Mouse (Mus musculus): ENCODE results near the gene Tectb. TPM values are rescaled to one million over a fixed set of nuclear protein-coding genes. Genes with fewer than 3 reads are reported as not detected.
A peak's percentile ranks its signal among the peaks of the same experiment; 100 is the strongest.

The Tectb gene
- total RNA-seq (2014; rRNA removed) = 0.10 TPM in 1 of 2 replicates, not detected in the other
- polyA plus RNA-seq (2015; fragmentation: Nextera tagmentation; extraction: Ambion mirVana) = 0.10 and 0.13 TPM in 2 replicates

- H3K4me1 ChIP-seq (ENCODE audit: insufficient read depth, low read length) = no peaks in the 10 kb centered on the region; the same call in 1 of the 2 replicates
- DNase-seq (ENCODE audit: low spot score) (no peak), ATAC-seq (no peak)
- H3K4me3 ChIP-seq (ENCODE audit: low read length) = no peak within 1 kb of the TSS
- no peak within 1 kb of the TSS for H3K9ac ChIP-seq (replicated peaks; ENCODE audit: low read length)
- no peaks in the 10 kb centered on the region for H3K9me3 ChIP-seq (ENCODE audit: low read length)
- TF ChIP-seq CTCF (IDR thresholded peaks at IDR 0.05; ENCODE audit: low read depth) = no peak
- H3K27me3 ChIP-seq (ENCODE audit: insufficient read depth, low read length) = no peaks in the 10 kb centered on the region
- H3K36me3 ChIP-seq (ENCODE audit: insufficient read depth, low read length) = no peaks in the 10 kb centered on the region
- WGBS = 72% methylated on average over 5 of the region's 5 CpGs
- H3K4me2 ChIP-seq (ENCODE audit: low read depth, low read length) = no peak within 1 kb of the TSS
- H3K27ac ChIP-seq = no peak within 1 kb of the TSS
These were observed at the start of gene Tectb for GRCm38 (mm10) chr19:55180433-55180832. TSS of gene Tectb (plus strand) at chr19:55180733.

- no peak overlapping the region for H3K4me3 ChIP-seq (ENCODE audit: low read length)
- H3K36me3 ChIP-seq (ENCODE audit: insufficient read depth, low read length) = no peaks in the 10 kb centered on the region
- no peak overlapping the region for H3K27ac ChIP-seq
- no peak for TF ChIP-seq CTCF (IDR thresholded peaks at IDR 0.05; ENCODE audit: low read depth)
- H3K4me2 ChIP-seq (ENCODE audit: low read depth, low read length) = no peak overlapping the region
- no peaks in the 10 kb centered on the region for H3K9me3 ChIP-seq (ENCODE audit: low read length)
- DNase-seq (ENCODE audit: low spot score) (no peak), ATAC-seq (no peak)
- no peaks in the 10 kb centered on the region for H3K4me1 ChIP-seq (ENCODE audit: insufficient read depth, low read length)
- H3K27me3 ChIP-seq (ENCODE audit: insufficient read depth, low read length) = no peaks in the 10 kb centered on the region
- 40% methylated on average over 1 of the region's 1 CpGs for WGBS
- H3K9ac ChIP-seq (replicated peaks; ENCODE audit: low read length) = no peak overlapping the region
These were observed 48.8 kb upstream of the Tectb start for GRCm38 (mm10) chr19:55131747-55132146.

- Histone ChIP-seq H3K4me2 (ENCODE audit: low read depth, low read length) (no peak overlapping the region), H3K4me1 (ENCODE audit: insufficient read depth, low read length) (no peaks in the 10 kb centered on the region), H3K9me3 (ENCODE audit: low read length) (no peaks in the 10 kb centered on the region), H3K27ac (no peak overlapping the region), H3K36me3 (ENCODE audit: insufficient read depth, low read length) (no peaks in the 10 kb centered on the region), H3K9ac (replicated peaks; ENCODE audit: low read length) (no peak overlapping the region), H3K4me3 (ENCODE audit: low read length) (no peak overlapping the region), H3K27me3 (ENCODE audit: insufficient read depth, low read length) (no peaks in the 10 kb centered on the region)
- WGBS = 81% methylated on average over 3 of the region's 3 CpGs
- DNase-seq (ENCODE audit: low spot score) (no peak), ATAC-seq (no peak)
- TF ChIP-seq CTCF (IDR thresholded peaks at IDR 0.05; ENCODE audit: low read depth) = no peak
These were observed 48.1 kb upstream of the Tectb start for GRCm38 (mm10) chr19:55132476-55132875.

- no peak overlapping the region for H3K9ac ChIP-seq (replicated peaks; ENCODE audit: low read length)
- H3K4me3 ChIP-seq (ENCODE audit: low read length) = no peak overlapping the region
- ATAC-seq = no peak
- no peak for DNase-seq (ENCODE audit: low spot score)
- H3K9me3 ChIP-seq (ENCODE audit: low read length) = no peaks in the 10 kb centered on the region
- no peaks in the 10 kb centered on the region for H3K27me3 ChIP-seq (ENCODE audit: insufficient read depth, low read length)
- WGBS = 76% methylated on average over 9 of the region's 9 CpGs
- no peak overlapping the region for H3K27ac ChIP-seq
- H3K4me2 ChIP-seq (ENCODE audit: low read depth, low read length) = no peak overlapping the region
- H3K4me1 ChIP-seq (ENCODE audit: insufficient read depth, low read length) = no peaks in the 10 kb centered on the region
- no peaks in the 10 kb centered on the region for H3K36me3 ChIP-seq (ENCODE audit: insufficient read depth, low read length)
- TF ChIP-seq CTCF (IDR thresholded peaks at IDR 0.05; ENCODE audit: low read depth) = no peak
These were observed 46.0 kb upstream of the Tectb start for GRCm38 (mm10) chr19:55134521-55134920.

- no peak for ATAC-seq
- Histone ChIP-seq H3K27ac (no peak overlapping the region), H3K4me3 (ENCODE audit: low read length) (no peak overlapping the region), H3K27me3 (ENCODE audit: insufficient read depth, low read length) (no peaks in the 10 kb centered on the region), H3K4me2 (ENCODE audit: low read depth, low read length) (no peak overlapping the region), H3K9me3 (ENCODE audit: low read length) (no peaks in the 10 kb centered on the region), H3K4me1 (ENCODE audit: insufficient read depth, low read length) (no peaks in the 10 kb centered on the region), H3K9ac (replicated peaks; ENCODE audit: low read length) (no peak overlapping the region), H3K36me3 (ENCODE audit: insufficient read depth, low read length) (no peaks in the 10 kb centered on the region)
- WGBS = 96% methylated on average over 3 of the region's 3 CpGs
- no peak for DNase-seq (ENCODE audit: low spot score)
- TF ChIP-seq CTCF (IDR thresholded peaks at IDR 0.05; ENCODE audit: low read depth) = no peak
These were observed 44.6 kb upstream of the Tectb start for GRCm38 (mm10) chr19:55135918-55136317.

GRCm38 (mm10) chr19:55136693-55137427 is 43.7 kb upstream of the Tectb start:
- Histone ChIP-seq H3K9ac (replicated peaks; ENCODE audit: low read length) (no peak overlapping the region), H3K9me3 (ENCODE audit: low read length) (no peaks in the 10 kb centered on the region), H3K4me1 (ENCODE audit: insufficient read depth, low read length) (no peaks in the 10 kb centered on the region), H3K4me2 (ENCODE audit: low read depth, low read length) (no peak overlapping the region), H3K27ac (no peak overlapping the region), H3K27me3 (ENCODE audit: insufficient read depth, low read length) (no peaks in the 10 kb centered on the region), H3K36me3 (ENCODE audit: insufficient read depth, low read length) (no peaks in the 10 kb centered on the region), H3K4me3 (ENCODE audit: low read length) (no peak overlapping the region)
- peak; percentile 67 for DNase-seq (ENCODE audit: low spot score)
- WGBS = 66% methylated on average over 4 of the region's 4 CpGs
- no peak for ATAC-seq
- TF ChIP-seq CTCF (IDR thresholded peaks at IDR 0.05; ENCODE audit: low read depth) = no peak

- Histone ChIP-seq H3K27ac (peak overlapping the region; percentile 7; the same call in 1 of the 2 replicates), H3K27me3 (ENCODE audit: insufficient read depth, low read length) (no peaks in the 10 kb centered on the region), H3K9me3 (ENCODE audit: low read length) (no peaks in the 10 kb centered on the region), H3K36me3 (ENCODE audit: insufficient read depth, low read length) (no peaks in the 10 kb centered on the region), H3K4me3 (ENCODE audit: low read length) (no peak overlapping the region), H3K4me1 (ENCODE audit: insufficient read depth, low read length) (no peaks in the 10 kb centered on the region), H3K9ac (replicated peaks; ENCODE audit: low read length) (no peak overlapping the region), H3K4me2 (ENCODE audit: low read depth, low read length) (no peak overlapping the region)
- DNase-seq (ENCODE audit: low spot score) = peak; percentile 69
- no peak for TF ChIP-seq CTCF (IDR thresholded peaks at IDR 0.05; ENCODE audit: low read depth)
- WGBS = 15% methylated on average over 7 of the region's 7 CpGs
- ATAC-seq = peak; percentile 93
These were observed 42.6 kb upstream of the Tectb start for GRCm38 (mm10) chr19:55137884-55138283.
